Mouse (Mus musculus) liver, embryonic 14.5 days (tissue): ENCODE data around the gene Mrps15.

ENCODE experiments used
- CTCF ChIP-seq: IDR thresholded peaks from 2 replicates; pipeline ENCODE4 v1.5.1; 2016; ENCODE audit warnings: antibody characterized with exemption, low read depth, control low read depth
- EP300 ChIP-seq: IDR thresholded peaks from 2 replicates; pipeline ENCODE4 v1.6.1; 2016; ENCODE audit warnings: antibody characterized with exemption, low read depth

DNA sequence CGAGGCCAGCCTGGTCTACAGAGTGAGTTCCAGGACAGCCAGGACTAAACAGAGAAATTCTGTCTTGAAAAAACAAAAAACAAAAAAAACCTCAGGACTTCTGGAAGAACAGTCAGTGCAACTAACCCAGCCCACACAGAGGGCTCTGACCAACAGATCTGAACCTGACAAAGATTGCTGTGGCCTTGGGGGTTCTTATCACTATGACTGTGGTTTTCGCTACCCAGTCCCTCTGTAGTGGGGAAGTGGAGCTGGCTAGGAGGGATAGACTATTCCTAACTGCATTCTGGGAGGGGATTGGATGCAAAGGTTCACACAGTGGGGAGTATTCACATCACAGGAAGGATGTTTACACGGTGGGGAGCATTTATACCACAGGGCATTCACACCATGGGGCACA, 17.7 kb upstream of the Mrps15 start:
- no peak for TF ChIP-seq CTCF
- no peak for TF ChIP-seq EP300
